Mouse (Mus musculus) forebrain, embryonic 13.5 days (tissue): Measurements from ENCODE around the gene Epas1. TPM values are rescaled to one million over a fixed set of nuclear protein-coding genes. Genes with fewer than 3 reads are reported as not detected.

Source experiments
- ATAC-seq: fragments of 200-750 bp; cut with Nextera tagmentation; 2 replicates; pipeline ENCODE4 v1.8.0; 2017
- H3K27ac ChIP-seq: fragments of 300-500 bp; sonication (generic); 2 replicates; pipeline ENCODE4 v1.5.1; 2015; ENCODE audit warnings: inconsistent platforms, mild to moderate bottlenecking, moderate library complexity
- H3K27me3 ChIP-seq: fragments of 300-500 bp; sonication (generic); 2 replicates; pipeline ENCODE4 v1.6.1; 2015; ENCODE audit warnings: mild to moderate bottlenecking, inconsistent platforms
- H3K36me3 ChIP-seq: fragments of 300-500 bp; sonication (generic); 2 replicates; pipeline ENCODE4 v1.6.1; 2015; ENCODE audit warnings: mild to moderate bottlenecking, inconsistent platforms; ENCODE audit not compliant: poor library complexity, severe bottlenecking
- H3K4me1 ChIP-seq: fragments of 300-500 bp; sonication (generic); 2 replicates; pipeline ENCODE4 v1.6.1; 2015; ENCODE audit warnings: inconsistent platforms
- H3K4me2 ChIP-seq: fragments of 300-500 bp; sonication (generic); 2 replicates; pipeline ENCODE4 v1.6.1; 2015; ENCODE audit warnings: inconsistent platforms, mild to moderate bottlenecking, moderate library complexity
- H3K4me3 ChIP-seq: fragments of 300-500 bp; sonication (generic); 2 replicates; pipeline ENCODE4 v1.5.1; 2015; ENCODE audit warnings: mild to moderate bottlenecking, inconsistent platforms
- H3K9ac ChIP-seq: fragments of 300-500 bp; sonication (generic); 2 replicates; pipeline ENCODE4 v1.6.1; 2015; ENCODE audit warnings: mild to moderate bottlenecking, inconsistent platforms
- H3K9me3 ChIP-seq: fragments of 300-500 bp; sonication (generic); replicated peaks from 2 replicates; pipeline ENCODE4 v1.6.1; 2016; ENCODE audit warnings: inconsistent platforms
- WGBS: fragments of 180-500 bp; shearing (Covaris S2); methylation state at CpG from one replicate; pipeline ENCODE4 v1.1.7; 2015; 5-methylcytosine and 5-hydroxymethylcytosine counted together
- polyA plus RNA-seq: library from polyadenylated mRNA; unstranded; fragments of >200 nt; fragmentation: Nextera tagmentation; extraction: Ambion mirVana; gene quantifications from 2 replicates; pipeline ENCODE4 v1.2.1, GENCODE M21; 2015

Gene Epas1
- polyA plus RNA-seq, 1 experiment from 2014 or later = 3.5 TPM

- Histone ChIP-seq H3K36me3 (no peaks in the 10 kb centered on the region), H3K27me3 (no peaks in the 10 kb centered on the region), H3K4me1 (no peaks in the 10 kb centered on the region), H3K27ac (no peak overlapping the region), H3K9me3 (no peaks in the 10 kb centered on the region), H3K4me3 (no peak overlapping the region), H3K9ac (no peak overlapping the region), H3K4me2 (no peak overlapping the region)
- no peak for ATAC-seq
- 84% methylated on average over 13 of the region's 13 CpGs for WGBS
Observed at GRCm38 (mm10) chr17:86852591-86853031, 99.1 kb downstream of the Epas1 start.

- no peaks in the 10 kb centered on the region for H3K9me3 ChIP-seq
- 0 out of 2 replicates have a peak, but pooled peaks cover 7% of the 10 kb centered on the region for H3K4me1 ChIP-seq
- no peak for ATAC-seq
- 38% methylated on average over 8 of the region's 8 CpGs for WGBS
- H3K36me3 ChIP-seq = no peaks in the 10 kb centered on the region
- peaks cover 9% of the 10 kb centered on the region; the same call in 1 of the 2 replicates for H3K27me3 ChIP-seq
- no peak overlapping the region for H3K27ac ChIP-seq
- H3K4me3 ChIP-seq = no peak overlapping the region
- H3K9ac ChIP-seq = no peak overlapping the region
- H3K4me2 ChIP-seq = no peak overlapping the region
Observed at GRCm38 (mm10) chr17:86870586-86870985, 117.1 kb downstream of the Epas1 start.

- Histone ChIP-seq H3K27me3 (peaks cover 9% of the 10 kb centered on the region; the same call in 1 of the 2 replicates), H3K4me2 (no peak overlapping the region), H3K4me1 (0 out of 2 replicates have a peak, but pooled peaks cover 7% of the 10 kb centered on the region), H3K9ac (no peak overlapping the region), H3K27ac (no peak overlapping the region), H3K36me3 (no peaks in the 10 kb centered on the region), H3K4me3 (no peak overlapping the region), H3K9me3 (no peaks in the 10 kb centered on the region)
- no peak for ATAC-seq
- WGBS = 80% methylated on average over 6 of the region's 6 CpGs
Observed at GRCm38 (mm10) chr17:86872643-86873042, 119.1 kb downstream of the Epas1 start.

GRCm38 (mm10) chr17:86876940-86877339 is 123.4 kb downstream of the Epas1 start:
- no peak overlapping the region for H3K27ac ChIP-seq
- ATAC-seq = no peak
- 89% methylated on average over 9 of the region's 9 CpGs for WGBS
- H3K36me3 ChIP-seq = no peaks in the 10 kb centered on the region
- peaks cover 9% of the 10 kb centered on the region; the same call in 1 of the 2 replicates for H3K27me3 ChIP-seq
- peaks cover 17% of the 10 kb centered on the region for H3K4me1 ChIP-seq
- H3K4me3 ChIP-seq = no peak overlapping the region
- no peaks in the 10 kb centered on the region for H3K9me3 ChIP-seq
- no peak overlapping the region for H3K9ac ChIP-seq
- H3K4me2 ChIP-seq = no peak overlapping the region

GRCm38 (mm10) chr17:86877747-86878146 is 124.2 kb downstream of the Epas1 start:
- Histone ChIP-seq H3K27me3 (peaks cover 9% of the 10 kb centered on the region; the same call in 1 of the 2 replicates), H3K9me3 (no peaks in the 10 kb centered on the region), H3K4me2 (no peak overlapping the region), H3K4me3 (no peak overlapping the region), H3K27ac (no peak overlapping the region), H3K9ac (no peak overlapping the region), H3K36me3 (no peaks in the 10 kb centered on the region), H3K4me1 (peaks cover 17% of the 10 kb centered on the region)
- ATAC-seq = no peak
- 88% methylated on average over 2 of the region's 2 CpGs for WGBS

- no peak overlapping the region for H3K4me3 ChIP-seq
- peaks cover 17% of the 10 kb centered on the region for H3K4me1 ChIP-seq
- H3K27ac ChIP-seq = no peak overlapping the region
- WGBS = 22% methylated on average over 10 of the region's 10 CpGs
- H3K4me2 ChIP-seq = peak overlapping the region; percentile 29
- H3K9me3 ChIP-seq = no peaks in the 10 kb centered on the region
- H3K36me3 ChIP-seq = no peaks in the 10 kb centered on the region
- peaks cover 5% of the 10 kb centered on the region; the same call in 1 of the 2 replicates for H3K27me3 ChIP-seq
- H3K9ac ChIP-seq = no peak overlapping the region
- peak; percentile 36; the same call in 1 of the 2 replicates for ATAC-seq
Observed at GRCm38 (mm10) chr17:86880056-86880455, 126.6 kb downstream of the Epas1 start.

GRCm38 (mm10) chr17:86880461-86881044 is 127.1 kb downstream of the Epas1 start:
- Histone ChIP-seq H3K9me3 (no peaks in the 10 kb centered on the region), H3K27ac (no peak overlapping the region), H3K4me3 (no peak overlapping the region), H3K36me3 (no peaks in the 10 kb centered on the region), H3K4me2 (0 out of 2 replicates have a peak overlapping the region, but pooled peaks have one; percentile 29), H3K27me3 (0 out of 2 replicates have a peak, but pooled peaks cover under 1% of the 10 kb centered on the region), H3K9ac (no peak overlapping the region), H3K4me1 (peaks cover 17% of the 10 kb centered on the region)
- ATAC-seq = no peak
- WGBS = 91% methylated on average over 4 of the region's 4 CpGs

Other genes with a start within 250 kb of the Epas1 start
- 0.25 and 0.37 TPM in 2 replicates for gene Gm10309, start 248.5 kb upstream of the Epas1 start, polyA plus RNA-seq
- gene Tmem247, start 163.6 kb downstream of the Epas1 start, polyA plus RNA-seq = not detected in 2 replicates
- not detected in 2 replicates for gene Atp6v1e2, start 194.2 kb downstream of the Epas1 start, polyA plus RNA-seq
- gene Rhoq, start 209.4 kb downstream of the Epas1 start, polyA plus RNA-seq = 5.1 and 5.7 TPM in 2 replicates